Mouse (Mus musculus) spleen, embryonic (tissue): ENCODE results near the gene Dvl2.
"Not testable (repeated sequence)": the region's sequence is repeated elsewhere in the genome, so short reads cannot be mapped to it uniquely, and the experiment has no call there.

Experiments
- CTCF ChIA-PET: fragments of 350-600 bp; sonication (Branson Sonifier 250); formaldehyde crosslinking; loops from one replicate; lab custom pipeline; 2022; lab: Charles Lee

The Dvl2 gene

DNA sequence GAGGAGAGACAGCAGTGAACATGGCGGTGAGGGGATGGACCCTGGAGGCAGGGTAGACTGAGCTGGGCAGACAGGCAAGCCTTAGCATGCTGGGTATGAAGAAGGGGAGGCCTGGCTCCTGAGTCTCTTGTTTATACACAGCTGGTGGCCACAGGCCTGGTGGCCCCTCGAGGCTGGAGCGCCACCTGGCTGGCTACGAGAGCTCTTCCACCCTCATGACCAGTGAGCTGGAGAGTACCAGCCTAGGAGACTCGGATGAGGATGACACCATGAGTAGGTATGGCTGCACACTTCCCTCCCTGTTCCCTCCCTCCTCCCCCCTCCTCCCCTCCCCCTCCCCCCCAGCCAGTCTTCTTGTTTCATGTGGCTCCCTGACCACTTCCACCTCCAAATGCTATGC, 5.1 kb downstream of the Dvl2 start:
- CTCF ChIA-PET: interaction anchor here (0.9 kb wide), 1 partner anchor 72 kb away, joined by 3 read pairs; no protein-coding TSS in a partner anchor

DNA sequence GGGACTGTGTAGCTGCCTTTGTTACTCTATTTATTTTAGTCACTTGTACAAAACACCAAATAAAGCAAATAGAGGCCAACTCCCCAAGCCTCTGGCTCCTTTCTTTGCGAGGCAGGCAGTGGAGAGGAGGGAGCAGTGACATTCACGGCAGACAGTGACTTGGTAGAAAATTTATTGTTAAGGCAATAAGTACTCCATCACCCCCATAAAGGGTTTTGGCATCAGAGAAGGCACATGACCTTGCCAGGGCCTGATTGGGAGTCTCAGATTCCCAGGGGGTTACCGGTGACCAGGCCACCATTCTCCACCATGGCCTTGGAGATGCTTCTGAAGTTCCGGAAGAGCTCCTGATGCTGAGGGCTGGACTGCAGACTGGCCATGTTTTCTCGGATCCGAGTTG, 9.6 kb downstream of the Dvl2 start:
- CTCF ChIA-PET: no interaction called here

DNA sequence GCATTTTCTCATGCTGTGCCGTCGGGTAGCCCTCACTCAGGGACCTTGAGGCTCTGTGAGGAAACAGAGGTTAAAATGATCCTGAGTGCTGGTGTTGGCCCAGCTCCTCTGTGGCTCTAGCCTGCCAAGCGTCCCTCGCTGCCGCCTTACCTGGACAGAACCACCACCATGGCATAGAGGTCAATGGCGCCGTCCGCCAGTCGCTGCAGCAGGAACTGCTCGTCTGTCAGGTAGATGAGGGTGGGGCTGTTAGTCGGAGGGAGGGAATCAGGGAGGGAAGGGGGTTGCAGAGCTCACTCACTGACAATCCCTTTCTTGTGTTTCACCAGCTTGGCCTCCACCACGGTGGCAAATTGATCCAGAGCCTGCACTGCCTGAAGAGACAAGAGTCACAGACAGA, 10.2 kb downstream of the Dvl2 start:
- CTCF ChIA-PET: no interaction called here

DNA sequence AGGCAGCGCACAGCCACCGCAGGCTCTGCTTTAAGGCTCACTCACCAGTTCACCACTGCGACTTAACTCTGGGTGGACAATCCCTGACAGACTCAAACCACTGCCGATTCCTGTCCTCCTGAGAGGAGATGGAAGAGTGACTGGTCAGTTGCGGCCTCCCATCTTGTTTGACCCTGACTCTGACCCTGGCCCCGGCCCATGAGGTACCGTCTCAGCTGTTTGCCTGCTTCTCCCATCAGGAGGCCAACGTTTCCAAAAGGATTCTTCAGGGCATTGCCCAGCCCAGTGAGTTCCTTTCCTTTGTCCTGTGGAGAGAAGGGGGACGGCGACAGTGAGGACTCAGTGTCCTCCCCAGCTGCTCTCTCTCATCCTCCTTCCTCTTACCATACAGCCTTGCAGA, 10.6 kb downstream of the Dvl2 start:
- CTCF ChIA-PET: no interaction called here

DNA sequence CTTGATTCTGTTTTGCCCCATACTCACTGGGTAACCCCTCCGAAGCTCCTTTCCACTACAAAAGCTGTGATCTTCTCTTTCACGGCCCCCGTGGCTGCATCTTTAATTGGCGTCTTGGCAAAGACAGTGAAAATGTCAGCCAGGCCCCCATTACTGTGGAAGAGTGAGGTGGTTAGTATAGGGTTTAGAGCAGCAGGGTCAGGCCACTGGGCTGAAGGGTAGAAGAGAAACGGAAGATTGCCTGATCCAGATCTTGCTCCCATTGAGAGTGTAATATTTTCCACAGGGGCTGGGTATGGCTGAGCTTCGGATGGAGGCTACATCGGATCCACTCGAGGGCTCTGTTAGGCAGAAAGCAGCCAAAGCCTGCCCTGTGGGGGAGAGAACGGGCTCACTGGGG, 12.5 kb downstream of the Dvl2 start:
- CTCF ChIA-PET: interaction anchor here (0.5 to 0.7 kb wide), 2 partner anchors 321 to 594 kb away, joined by 3 read pairs; no protein-coding TSS in a partner anchor

DNA sequence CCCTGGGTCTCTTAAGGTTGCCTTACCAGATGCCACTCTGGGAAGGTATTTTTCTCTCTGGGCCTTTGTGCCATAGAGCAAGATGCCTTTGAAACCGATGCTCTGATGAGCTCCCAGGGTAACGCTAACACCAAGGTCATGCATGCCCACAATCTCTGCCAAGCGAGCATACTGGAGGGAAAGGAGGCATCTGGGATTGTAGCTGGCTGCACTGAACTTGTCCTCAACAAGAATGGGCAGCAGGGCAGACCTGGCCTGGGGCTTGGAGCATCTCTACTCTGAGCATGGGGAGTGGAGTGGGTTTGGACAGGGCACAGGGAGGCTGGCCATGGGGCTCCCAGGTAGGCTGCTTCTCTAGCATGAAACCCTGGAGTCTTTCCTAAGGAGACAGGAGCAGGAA, 13.0 kb downstream of the Dvl2 start:
- CTCF ChIA-PET: interaction anchor here (0.5 kb wide), 1 partner anchor 594 kb away, joined by 3 read pairs; no protein-coding TSS in a partner anchor

DNA sequence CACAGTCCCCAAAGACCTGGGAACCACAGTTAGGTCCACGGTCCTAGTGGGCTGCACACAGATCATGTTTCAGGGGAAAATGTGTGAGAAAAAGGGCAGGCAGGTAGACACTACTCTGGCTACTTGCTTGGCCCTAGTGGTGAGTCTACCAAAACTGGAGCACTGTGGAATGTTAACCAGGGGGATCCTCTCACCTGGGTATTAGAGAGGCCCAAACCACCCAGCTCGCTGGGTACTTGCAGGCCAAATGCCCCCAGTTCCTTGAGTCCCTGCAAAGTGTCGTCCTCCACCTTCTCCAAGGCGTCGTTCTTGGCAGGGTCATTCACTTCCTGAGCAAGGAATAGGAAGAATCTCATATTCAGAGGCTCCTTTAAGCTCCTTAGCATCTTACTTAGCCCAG, 13.7 kb downstream of the Dvl2 start:
- CTCF ChIA-PET: no interaction called here

DNA sequence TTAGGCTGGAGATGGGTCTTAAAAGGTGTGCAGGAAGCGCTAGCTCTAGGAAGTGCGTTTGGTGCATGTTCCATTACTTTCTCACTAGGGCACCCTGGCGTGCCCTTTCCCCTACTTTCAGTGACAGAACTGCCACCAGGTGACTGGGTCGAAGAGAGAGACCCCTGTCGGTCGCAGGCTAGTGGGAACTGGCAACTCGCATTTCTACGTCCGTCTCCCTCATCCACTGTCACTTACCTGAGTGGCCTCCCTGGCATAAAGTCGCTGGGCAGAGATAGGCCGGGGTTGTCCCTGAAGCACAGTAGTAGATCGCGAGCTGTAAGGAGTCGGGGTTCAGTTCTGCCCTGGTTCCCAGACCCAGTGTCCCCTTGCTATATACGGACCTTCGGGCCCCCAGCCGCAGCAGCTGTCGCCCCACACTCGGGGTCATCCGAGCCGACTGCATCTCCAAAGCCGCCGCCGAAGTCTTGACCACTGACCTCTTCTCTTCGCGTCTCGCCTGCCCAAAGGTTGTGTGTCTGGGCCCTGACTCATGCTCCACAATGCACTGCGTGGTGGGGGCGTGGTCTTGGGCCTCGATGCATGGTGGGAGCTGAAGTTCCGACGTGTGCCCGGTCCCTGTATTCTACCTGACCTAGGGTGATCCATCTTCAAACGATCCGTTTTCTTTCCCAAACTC, 14.6 kb downstream of the Dvl2 start, which contains the start of gene Acadvl:
Acadvl (minus strand) TSS at position 532 of the 679 bp plus-strand sequence.
- CTCF ChIA-PET: interaction anchor here (0.6 kb wide), 1 partner anchor 383 kb away, joined by 3 read pairs; no protein-coding TSS in a partner anchor

DNA sequence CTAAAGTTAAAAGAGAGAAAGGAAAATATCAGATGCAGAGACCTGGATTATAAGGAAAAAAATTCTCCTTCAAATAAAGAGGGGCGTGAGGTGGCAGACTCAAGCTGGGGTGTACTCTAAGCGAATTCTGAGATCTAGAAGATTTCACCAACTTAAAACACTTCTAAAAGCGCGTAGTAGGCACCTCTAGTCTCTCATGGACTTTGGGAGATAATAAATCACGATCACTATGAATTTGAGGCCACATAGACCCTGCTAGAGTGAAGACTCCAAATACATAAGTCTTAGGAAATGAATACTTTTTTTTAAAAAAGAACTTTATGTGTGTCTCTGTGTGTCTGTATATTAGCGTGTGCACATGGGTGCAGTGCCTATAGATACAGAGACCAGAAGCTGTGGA, 15.3 kb downstream of the Dvl2 start:
- CTCF ChIA-PET: no interaction called here

DNA sequence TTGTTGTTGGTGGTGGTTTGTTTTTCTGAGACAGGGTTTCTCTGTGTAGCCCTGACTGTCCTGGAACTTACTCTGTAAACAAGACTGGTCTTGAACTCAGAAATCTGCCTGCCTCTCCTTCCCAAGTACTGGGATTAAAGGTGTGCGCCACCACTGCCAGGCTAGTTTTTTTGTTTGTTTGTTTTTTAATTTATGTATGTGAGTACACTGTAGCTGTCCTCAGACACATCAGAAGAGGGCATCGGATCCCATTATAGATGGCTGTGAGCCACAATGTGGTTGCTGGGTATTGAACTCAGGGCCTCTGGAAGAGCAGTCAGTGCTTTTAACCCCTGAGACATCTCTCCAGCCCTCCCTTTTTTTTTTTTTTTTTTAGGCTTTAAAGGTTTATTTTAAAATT, 15.8 kb downstream of the Dvl2 start:
- CTCF ChIA-PET: not testable (repeated sequence)

DNA sequence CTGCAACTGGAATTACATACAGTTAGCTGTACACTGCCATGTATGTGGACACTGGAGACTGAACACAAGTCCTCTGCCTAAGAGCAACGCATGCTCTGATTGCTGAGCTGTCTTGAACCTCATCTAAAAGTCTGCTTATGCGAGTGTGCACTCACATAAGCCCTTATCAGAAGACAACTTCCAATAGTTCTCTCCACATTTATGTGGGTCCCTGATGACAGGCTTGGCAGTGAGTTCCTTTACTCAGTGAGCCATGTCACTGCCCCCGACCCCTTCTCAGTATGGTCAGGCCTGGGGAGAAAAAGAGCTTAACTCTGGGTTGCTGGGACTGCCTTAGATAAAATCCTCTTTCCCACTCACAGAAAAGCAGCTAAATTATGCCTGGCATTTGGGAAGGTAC, 16.3 kb downstream of the Dvl2 start, which contains the start of gene Dlg4:
Dlg4 (plus strand) TSS at position 274 of the 400 bp plus-strand sequence.
- CTCF ChIA-PET: no interaction called here

DNA sequence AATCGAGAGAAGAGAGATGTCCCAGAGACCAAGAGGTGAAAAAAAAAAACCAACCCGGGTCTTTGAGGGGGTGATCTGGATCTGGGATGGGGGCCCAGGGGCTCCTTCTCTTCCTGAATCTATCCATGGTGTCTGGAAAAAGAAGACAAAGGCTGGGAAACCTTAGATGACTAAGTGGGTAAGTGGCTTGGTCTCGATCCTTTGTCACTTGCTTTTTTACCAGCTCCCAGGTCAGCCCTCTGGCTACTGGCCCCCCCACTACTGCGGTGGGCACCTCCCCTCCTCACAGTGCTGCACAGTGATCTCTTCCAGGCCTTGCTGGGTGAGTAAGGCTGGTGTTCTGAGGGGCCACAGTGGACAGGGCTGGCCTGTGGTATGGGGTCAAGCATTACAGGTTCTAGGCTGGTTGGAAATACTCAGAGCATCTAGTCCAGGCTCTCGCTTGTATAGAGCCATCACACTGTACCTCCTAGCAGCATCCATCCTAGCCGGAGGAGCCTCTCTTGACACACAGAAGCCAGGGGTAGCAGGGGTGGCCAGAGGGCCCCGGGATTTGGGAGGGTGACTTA, 16.9 kb downstream of the Dvl2 start:
- CTCF ChIA-PET: no interaction called here

DNA sequence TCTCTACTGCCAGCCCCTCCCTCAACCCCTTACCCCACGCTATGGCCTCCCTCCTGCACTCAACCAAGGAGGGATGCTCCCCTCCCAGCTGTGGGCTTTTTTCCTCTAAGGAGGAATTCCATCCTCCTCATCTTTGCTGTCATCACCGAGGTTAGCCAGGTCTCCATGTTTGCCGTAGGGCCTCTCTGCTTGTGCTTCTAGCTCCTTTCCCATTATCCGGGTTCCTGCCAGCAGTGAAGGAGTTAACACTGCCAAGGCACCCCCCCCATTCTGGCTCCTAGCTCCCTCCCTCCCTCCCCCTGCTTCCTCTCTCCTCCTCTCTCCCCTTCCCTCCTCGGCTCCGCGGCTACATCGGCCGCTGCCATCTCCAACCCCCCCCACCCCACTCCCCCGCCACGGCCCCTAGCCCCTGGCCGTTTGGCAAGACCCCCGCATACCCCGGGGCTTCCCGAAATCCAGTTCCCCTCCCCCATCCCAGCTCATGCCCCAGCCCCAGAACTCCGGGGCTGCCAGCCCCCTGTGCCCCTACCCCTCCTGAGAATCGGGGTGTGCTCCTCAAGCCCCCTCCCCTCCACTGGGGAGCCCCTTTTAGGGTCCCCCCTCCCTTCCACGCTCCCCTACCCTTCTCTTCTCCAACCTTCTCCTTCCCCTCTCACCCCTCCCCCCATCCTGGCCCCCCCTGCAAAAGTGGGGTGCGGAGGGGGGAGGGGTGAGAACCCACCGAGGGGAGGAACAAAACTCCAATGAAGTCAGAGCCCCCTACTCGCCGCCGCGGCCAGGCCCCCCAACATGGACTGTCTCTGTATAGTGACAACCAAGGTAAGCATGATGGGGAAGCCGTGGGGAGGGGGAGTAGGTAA, 18.0 kb downstream of the Dvl2 start:
- CTCF ChIA-PET: interaction anchor here (0.6 to 0.7 kb wide), 3 partner anchors 45 to 385 kb away, joined by 3 to 8 read pairs (median 3); no protein-coding TSS in a partner anchor

DNA sequence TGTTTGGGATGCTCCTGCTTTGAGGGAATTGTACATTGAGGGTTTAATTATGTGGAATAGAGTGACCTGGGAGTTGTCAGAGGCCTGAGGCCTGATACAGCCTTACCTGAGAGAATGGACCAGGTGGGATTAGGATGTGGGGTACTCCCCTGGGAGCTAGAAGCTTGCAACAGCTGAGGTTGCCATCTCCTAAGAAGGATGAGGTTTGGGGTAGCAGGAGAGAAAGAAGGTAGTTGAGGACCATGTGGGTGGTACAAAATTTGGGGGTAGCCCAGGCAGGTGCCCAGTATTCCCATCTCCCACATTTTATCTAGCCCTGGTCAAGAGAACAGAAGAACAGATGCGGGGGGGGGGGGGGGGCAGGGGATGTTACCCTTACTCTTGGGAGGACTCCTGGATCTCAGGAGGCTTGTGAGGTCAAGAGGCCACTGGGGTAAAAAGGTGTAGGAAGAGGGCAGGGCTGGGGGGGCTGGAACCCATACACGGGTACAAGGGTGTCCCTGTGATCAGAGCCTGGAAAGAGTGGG, 19.2 kb downstream of the Dvl2 start:
- CTCF ChIA-PET: interaction anchor here (0.7 kb wide), 1 partner anchor 46 kb away, joined by 3 read pairs; no protein-coding TSS in a partner anchor

DNA sequence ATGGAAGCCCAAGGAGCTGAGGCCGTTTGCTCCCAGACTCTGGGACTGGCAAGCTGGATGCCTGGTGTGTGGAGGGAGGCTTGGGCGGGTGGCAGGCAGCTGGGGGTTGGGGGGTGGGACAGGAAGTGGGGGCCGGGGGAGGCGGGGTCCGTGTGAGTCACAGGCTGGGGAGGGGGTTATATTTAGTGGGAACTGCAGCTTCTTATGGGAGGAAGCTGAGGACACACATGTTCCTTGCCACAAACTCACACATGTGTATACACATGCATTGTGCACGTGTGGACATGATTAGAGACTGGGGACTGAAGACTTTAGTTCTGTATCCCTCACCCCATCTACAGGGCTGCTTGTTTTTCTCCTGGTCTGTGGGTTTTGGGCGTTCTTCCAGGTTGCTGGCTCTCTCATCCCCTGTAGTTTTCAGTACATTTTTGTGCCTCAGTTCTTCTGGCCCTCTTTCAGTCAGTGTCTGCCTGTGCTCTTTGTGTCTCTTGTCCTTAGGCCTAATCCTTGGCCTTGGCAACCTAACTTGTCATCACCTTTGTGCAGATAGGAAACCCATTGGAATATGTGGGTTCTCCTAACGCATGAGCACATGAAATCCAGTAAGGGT, 19.7 kb downstream of the Dvl2 start:
- CTCF ChIA-PET: no interaction called here

DNA sequence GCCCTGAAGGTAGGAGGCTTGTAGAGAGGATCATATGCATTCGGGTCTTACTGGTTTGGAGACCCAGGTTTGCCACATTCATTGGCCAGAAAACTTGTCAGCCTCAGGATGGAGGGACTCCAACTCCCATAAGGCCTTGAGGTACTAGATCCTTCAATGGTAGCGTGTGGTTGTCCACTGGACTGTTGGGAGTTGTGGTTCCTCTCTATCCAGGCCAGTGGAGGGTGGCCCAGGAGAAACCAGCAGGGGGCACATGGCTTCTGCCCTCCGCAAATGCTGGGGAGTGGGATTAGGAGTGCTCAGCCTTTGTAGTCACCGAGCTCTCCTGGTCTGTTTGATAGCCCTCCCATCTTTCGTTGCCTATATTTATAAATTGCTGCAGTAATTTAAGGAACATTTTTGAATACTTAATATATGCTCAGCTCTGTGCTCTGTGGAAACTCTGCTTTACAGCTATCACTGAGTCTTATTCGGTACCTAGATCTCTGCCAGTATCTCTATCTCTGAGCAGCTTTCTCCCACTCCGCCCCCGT, 20.4 kb downstream of the Dvl2 start:
- CTCF ChIA-PET: no interaction called here

DNA sequence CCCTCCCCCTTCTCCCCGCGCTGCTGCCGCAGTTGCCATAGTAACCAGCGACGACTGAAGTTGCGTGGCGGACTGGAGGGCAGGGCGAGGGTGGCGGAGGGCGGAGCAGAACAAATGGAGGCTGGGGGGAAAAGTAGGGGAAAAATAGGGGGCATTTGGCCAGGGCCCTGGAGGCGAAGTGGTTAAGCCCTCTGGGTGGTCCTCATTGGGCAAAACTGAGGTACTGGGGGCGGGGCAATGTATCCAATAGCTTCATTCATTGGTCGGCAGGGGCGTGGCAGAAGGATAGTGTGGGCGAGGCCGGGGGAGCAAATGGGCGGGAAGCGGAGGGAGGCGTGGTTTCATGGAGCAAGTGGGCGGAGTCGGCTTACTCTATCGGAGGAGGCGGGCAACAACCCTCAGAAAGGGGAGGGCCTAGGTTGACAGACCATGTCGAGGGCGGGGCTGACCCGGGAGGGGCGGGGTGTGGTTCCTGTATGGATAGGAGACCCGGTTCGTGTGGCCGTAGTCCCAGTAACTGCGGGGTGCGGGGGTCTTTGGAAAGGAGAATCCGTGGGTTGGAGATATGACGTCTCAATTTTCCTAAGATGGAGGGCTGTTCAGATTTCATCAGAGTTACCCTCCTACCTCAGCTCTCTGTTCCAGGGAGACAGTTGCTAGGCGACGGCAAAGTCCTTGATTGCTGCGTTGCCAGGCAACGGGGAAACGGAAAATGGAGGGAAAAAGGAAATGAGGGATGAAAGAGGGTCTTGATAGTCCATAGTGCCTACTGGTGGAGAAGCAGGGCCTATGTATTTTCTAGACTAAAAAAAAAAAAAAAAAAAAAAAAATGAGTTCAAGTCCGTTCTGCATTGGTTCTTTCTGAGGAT, 21.1 kb downstream of the Dvl2 start:
- CTCF ChIA-PET: interaction anchor here (0.6 kb wide), 1 partner anchor 84 kb away, joined by 15 read pairs; no protein-coding TSS in a partner anchor

DNA sequence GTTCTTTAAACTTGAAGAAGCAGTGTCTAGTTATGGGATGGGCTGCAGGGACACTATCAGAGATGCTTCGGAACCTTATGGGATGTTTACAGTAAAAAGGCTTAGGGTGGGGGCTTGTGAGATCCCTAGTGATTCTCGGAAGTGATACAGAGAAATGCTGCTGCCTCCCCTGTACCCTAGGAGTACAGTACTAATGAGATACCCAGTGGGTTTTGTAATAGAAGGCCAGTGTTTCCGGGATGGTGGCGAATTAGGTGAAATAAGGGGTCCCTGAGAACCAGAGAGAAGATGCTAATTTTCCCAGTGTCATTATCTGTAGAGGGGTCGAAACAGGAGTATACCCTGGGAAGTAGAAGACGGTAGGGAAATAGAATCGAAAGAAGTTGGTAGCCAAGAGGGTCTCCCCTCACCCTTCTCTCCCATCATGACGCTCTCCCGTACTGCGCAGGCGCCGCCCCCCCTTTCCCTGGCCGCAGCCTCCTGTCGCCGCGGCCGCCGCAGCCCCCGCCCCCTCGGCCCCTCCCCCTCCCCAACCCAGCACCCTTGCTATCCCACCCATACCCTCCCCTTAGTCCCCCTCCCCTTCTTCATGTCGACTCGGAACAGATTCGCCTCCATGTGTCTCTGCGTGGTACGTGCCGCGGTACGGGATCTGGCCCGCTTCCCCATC, 23.2 kb downstream of the Dvl2 start:
- CTCF ChIA-PET: no interaction called here

DNA sequence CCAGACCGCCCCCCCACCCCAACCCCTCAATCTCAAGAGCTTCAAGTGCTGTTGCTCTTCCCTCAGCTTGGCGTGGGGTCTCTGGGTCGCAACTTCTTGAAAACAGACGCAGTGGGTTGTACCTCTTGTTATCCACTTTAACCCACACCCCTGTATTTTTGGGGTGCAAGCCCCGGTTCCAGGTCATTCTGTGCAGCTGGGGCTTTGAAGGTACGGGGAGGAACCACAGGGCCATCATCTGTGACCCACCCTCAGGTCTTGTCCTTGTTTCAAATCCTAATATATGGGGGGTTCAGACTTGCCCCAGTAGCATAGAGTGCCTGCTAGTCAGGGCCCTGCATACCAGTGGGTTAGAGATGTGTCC, 23.7 kb downstream of the Dvl2 start:
- CTCF ChIA-PET: no interaction called here

DNA sequence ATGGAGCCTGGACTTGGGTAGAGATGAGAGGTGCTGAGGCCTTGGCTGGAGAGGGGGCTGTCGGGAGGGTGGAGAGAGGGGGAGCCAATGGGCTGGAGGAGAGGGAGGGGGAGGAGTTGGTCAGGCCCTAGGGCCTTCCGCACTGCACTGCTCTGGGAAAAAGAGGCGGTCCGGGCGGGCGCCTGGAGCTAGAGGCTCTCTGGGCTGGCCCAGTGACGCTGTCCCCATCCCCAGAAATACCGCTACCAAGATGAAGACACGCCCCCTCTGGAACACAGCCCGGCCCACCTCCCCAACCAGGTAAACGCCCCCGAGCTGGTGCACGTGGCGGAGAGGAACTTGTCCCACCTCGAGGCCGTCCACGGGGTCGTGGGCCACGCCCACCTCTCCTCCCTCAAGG, 26.3 kb downstream of the Dvl2 start:
- CTCF ChIA-PET: no interaction called here
